Mouse (Mus musculus): ENCODE measurements at regions not wholly inside any gene's neighbourhood (a gene's known extent, or its start where the extent isn't known, plus 50 kb on each side); places are given as distances from the start of the nearest gene placed in this dataset.

GRCm38 (mm10) chr4:150707725-150708571 lies 56.0 kb upstream of the Slc45a1 start:
- TF ChIP-seq MAX (IDR thresholded peaks at IDR 0.05; ENCODE audit: low read depth) (no peak), POLR2A (IDR thresholded peaks at IDR 0.05; ENCODE audit: insufficient read length, low read depth) (no peak)

Measured in myocyte (in vitro differentiated cells).